Mouse (Mus musculus) ovary, postnatal 10 days (tissue): Measurements from ENCODE around the gene Ncoa3.
A peak's percentile ranks its signal among the peaks of the same experiment; 100 is the strongest.

Experiments used
- DNase-seq: peaks from one replicate; pipeline ENCODE4 v3.0.0; 2022; ENCODE audit warnings: low spot score

Gene Ncoa3

GRCm38 (mm10) chr2:165970767-165971166 lies 21.7 kb upstream of the Ncoa3 start:
- no peak for DNase-seq

GRCm38 (mm10) chr2:165974383-165974782 lies 18.1 kb upstream of the Ncoa3 start:
- DNase-seq: no peak

- no peak for DNase-seq
These were observed 16.2 kb upstream of the Ncoa3 start for GRCm38 (mm10) chr2:165976186-165976585.

- DNase-seq: no peak
These were observed 15.6 kb upstream of the Ncoa3 start for GRCm38 (mm10) chr2:165976874-165977273.

GRCm38 (mm10) chr2:165978119-165978518 lies 14.3 kb upstream of the Ncoa3 start:
- DNase-seq: no peak

- no peak for DNase-seq
These were observed 11.0 kb upstream of the Ncoa3 start for GRCm38 (mm10) chr2:165981248-165981977.

- no peak for DNase-seq
These were observed 9.7 kb upstream of the Ncoa3 start for GRCm38 (mm10) chr2:165982512-165983389.

- DNase-seq: no peak
These were observed 8.1 kb upstream of the Ncoa3 start for GRCm38 (mm10) chr2:165984318-165984717.

- DNase-seq: no peak
These were observed 7.5 kb upstream of the Ncoa3 start for GRCm38 (mm10) chr2:165984891-165985290.

- DNase-seq: no peak
These were observed 6.9 kb upstream of the Ncoa3 start for GRCm38 (mm10) chr2:165985581-165985980.

- DNase-seq: peak; percentile 63
These were observed 5.4 kb upstream of the Ncoa3 start for GRCm38 (mm10) chr2:165986921-165987453.

- DNase-seq: no peak
These were observed 901 bp downstream of the Ncoa3 start for GRCm38 (mm10) chr2:165993173-165993900.

GRCm38 (mm10) chr2:165994341-165994740 lies 1.9 kb downstream of the Ncoa3 start:
- no peak for DNase-seq

GRCm38 (mm10) chr2:165995711-165996110 lies 3.3 kb downstream of the Ncoa3 start:
- no peak for DNase-seq

- no peak for DNase-seq
These were observed 3.7 kb downstream of the Ncoa3 start for GRCm38 (mm10) chr2:165996130-165996529.

GRCm38 (mm10) chr2:165997256-165997967 lies 5.0 kb downstream of the Ncoa3 start:
- no peak for DNase-seq

GRCm38 (mm10) chr2:165998969-165999368 lies 6.5 kb downstream of the Ncoa3 start:
- DNase-seq: no peak

- DNase-seq: no peak
These were observed 7.4 kb downstream of the Ncoa3 start for GRCm38 (mm10) chr2:165999790-166000189.

GRCm38 (mm10) chr2:166000242-166000641 lies 7.8 kb downstream of the Ncoa3 start:
- DNase-seq: no peak

- DNase-seq: no peak
These were observed 8.3 kb downstream of the Ncoa3 start for GRCm38 (mm10) chr2:166000769-166001168.

- DNase-seq: no peak
These were observed 8.9 kb downstream of the Ncoa3 start for GRCm38 (mm10) chr2:166001362-166001761.

- DNase-seq: no peak
These were observed 9.3 kb downstream of the Ncoa3 start for GRCm38 (mm10) chr2:166001768-166002167.
